Mouse (Mus musculus): ENCODE data around the gene Homer1.

GRCm38 (mm10) chr13:93419779-93420178, 120.3 kb downstream of the Homer1 start:
- TF ChIP-seq POLR2A (IDR thresholded peaks at IDR 0.05; ENCODE audit: insufficient read depth, low read length) (no peak), CTCF (IDR thresholded peaks at IDR 0.05; ENCODE audit: low read depth, low read length) (no peak), EP300 (IDR thresholded peaks at IDR 0.05; ENCODE audit: insufficient read depth, low read depth, low read length) (no peak)

Data from ES-Bruce4 (cell line).